Mouse (Mus musculus) c-Kit-negative CD71-positive TER-119-positive erythroid progenitor cells, embryonic 14.5 days (primary cell): Measurements from ENCODE around the gene Gimap9.
"Not testable (repeated sequence)": the region's sequence is repeated elsewhere in the genome, so short reads cannot be mapped to it uniquely, and the experiment has no call there.

Experiments
- DNase-seq: peaks from one replicate; pipeline ENCODE4 v3.0.0-alpha.2; 2013; ENCODE audit warnings: low read depth, low spot score

Gene Gimap9

GRCm38 (mm10) chr6:48664750-48665149 is 11.2 kb upstream of the Gimap9 start:
- DNase-seq, result no peak

DNA sequence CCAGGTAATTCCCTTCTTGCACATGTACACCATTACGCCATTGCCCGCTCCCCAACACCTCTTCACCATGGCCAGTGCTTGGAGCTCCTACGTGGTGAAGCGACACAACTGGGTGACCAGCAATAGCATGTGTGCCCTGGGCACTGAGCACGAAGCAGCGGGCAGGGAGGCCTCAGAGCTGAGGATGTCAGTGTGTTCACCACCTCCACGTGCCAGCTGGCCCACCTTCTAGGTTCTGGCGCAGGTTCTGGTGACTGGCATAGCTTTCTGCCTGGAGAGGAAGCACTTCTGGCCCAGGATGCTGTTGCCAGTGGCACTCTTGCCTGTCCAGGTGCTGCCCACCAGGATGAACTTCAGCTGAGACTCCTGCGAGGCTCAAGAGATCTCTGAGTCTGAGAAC is 10.5 kb upstream of the Gimap9 start:
- DNase-seq, result no peak

DNA sequence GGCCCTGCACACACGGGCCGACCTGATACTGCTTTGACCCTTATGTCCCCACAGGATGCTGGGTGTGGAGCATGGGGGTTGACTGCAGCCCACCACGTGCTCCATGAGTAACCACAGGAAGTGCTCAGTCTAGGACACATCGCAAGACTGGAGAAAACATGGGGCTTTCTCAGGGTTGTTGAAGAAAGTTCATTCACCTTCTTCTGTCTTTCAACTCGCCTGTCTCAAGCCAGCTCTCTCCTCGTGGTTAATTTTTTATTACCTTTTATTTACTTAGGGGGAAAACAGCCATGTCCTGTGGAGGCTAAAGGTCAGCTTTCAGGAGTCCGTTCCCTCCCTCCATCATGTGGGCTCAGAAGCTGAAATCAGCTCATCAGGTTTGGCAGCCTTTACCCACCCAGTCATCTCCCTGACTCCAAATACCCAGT is 9.8 kb upstream of the Gimap9 start:
- DNase-seq, result no peak

- DNase-seq, result no peak
These were observed 7.9 kb upstream of the Gimap9 start for GRCm38 (mm10) chr6:48668022-48668421.

GRCm38 (mm10) chr6:48669446-48669969 is 6.4 kb upstream of the Gimap9 start:
- no peak for DNase-seq

DNA sequence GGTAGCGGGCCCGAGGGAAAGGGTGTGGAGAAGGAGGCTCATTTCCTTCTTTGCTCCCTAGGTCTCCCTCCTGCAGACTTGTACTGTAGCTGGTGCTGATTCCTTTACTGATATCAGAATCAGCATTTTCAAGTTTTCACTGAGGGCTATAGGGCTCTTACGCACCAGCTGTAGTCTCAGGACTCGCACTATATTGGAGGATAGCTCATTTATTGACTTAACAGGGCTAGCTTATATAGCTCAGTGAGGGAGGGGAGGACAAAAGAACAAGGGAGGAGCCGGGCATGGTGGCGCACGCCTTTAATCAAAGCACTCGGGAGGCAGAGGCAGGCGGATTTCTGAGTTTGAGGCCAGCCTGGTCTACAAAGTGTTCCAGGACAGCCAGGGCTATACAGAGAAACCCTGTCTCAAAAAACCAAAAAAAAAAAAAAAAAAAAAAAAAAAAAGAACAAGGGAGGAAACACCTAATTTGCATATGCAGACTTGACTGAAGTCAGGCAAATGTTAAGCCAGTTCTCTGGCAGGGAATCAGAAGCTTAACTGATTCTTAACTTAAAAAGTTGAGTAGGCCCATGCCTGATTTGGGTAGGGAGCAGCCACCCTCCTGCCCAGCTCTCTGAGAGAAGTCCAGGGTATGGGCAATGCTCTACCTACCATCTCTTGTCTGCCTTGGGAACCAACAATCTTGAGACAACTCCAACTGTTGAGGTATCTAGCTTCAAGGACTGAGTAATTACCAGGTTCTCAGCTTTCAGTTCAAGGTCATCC is 1.5 kb upstream of the Gimap9 start:
- no peak for DNase-seq

DNA sequence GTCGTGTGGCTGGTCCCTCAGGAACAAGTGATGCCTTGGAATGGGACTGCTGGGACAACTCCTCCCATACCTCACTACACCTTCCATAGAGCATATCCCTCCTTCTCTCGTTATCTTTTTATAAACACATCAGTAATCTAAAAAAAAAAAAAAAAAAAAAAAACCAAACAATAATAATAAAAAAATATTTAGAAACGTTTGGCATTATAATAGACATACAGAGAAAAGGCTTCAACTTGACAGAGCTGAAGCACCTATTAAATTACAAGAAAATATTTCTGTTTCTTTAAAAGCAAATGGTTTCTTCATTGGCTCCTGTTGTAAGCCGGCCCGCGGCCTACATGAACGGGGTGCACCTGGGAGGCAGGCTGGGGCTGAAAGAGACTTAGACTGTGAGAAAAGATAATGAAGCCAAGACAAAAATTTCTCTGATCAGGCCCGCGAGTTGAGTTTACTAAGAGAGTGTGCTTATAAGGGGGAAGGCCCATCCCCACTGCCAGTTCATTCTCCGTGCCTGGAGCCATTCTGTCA is 464 bp upstream of the Gimap9 start:
- DNase-seq, result no peak

- DNase-seq, result no peak
These were observed 1.0 kb downstream of the Gimap9 start for GRCm38 (mm10) chr6:48676860-48677415.

GRCm38 (mm10) chr6:48677492-48678345 is 1.8 kb downstream of the Gimap9 start:
- DNase-seq, result no peak

DNA sequence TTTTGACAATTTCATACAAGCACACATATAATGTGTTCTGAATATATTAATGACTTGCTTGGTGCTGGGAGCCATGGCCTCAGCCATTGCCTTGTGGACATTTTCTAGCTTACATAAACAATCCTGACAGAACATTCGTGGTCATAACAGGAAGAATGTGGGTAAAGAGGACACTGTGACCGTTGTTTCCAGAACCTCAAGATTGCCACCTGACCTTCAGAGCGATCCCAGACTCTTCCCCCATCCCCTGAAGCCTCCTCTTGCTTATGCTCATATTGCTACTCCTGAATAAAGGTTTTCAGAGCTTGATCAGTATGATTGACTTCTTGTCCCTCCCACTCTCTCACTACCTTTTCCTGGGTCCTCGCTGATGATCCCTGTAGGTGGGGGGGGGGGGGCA is 2.5 kb downstream of the Gimap9 start:
- DNase-seq, result no peak

DNA sequence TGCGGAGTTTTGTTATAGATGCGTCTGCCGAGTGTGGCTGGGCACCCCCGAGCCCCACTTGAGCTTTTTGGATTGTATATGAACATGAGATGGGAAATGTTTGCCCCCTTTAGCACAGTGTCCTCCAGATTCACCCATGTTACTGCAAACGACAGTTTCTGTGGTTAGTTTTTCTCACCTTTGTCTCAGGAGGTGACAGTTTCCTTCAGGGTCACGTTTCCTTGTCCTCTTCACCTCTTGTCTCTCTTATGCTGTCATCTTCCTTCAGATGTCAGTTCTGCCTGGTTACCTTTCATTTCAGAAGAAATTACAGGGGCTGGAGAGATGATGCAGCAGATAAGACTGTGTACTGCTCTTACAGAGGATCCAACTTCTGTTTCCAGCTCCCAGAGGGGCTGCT is 3.8 kb downstream of the Gimap9 start:
- DNase-seq, result no peak

DNA sequence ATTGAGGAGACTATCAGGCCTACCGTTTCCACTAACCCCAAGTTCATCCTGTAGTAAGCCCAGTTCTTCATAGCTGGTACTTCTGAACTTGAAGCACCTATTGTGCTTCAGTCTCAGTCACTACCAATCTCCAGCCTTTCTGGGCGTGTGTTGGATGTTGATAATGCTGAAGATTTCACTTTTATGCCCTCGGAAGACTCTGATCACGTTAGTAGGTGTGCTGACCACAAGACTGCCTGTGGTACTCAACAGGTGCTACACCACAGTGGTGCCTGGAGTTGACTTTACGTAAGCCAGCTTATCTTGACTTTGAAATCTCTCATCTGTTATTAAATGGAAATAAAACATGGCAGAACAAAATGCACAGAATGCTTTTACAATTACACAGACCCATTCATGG is 4.5 kb downstream of the Gimap9 start:
- DNase-seq, result no peak

DNA sequence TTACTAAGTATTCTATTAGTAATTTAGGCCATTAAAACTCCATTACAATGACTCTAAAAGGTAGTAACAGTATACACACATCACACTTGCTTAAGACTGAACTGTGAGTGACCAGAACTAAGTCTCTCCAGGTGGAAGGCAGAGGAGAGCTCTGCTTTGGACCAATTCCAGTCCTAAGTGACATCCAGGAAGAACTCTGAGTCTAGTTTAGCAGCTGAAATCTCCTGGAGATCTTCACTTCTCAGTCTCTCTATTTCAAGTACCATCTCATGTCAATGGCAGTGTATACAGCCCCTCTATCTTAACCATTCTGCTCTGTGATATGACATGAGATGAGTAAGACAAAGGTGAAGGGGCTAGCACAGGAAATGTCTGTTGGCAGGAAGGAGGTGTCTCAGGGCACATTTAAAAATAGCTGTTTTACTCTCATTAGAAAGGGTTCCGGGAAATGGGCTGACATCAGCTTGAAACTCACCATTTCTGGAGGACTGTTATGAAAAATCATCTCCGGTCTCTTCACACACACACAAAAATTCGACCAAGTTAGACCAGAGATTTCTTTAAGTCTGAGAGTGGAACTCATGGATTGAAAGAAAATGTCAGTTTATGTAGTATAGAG is 5.7 kb downstream of the Gimap9 start:
- DNase-seq, result no peak

GRCm38 (mm10) chr6:48682271-48682670 is 6.3 kb downstream of the Gimap9 start:
- DNase-seq, result no peak

- DNase-seq, result not testable (repeated sequence)
These were observed 7.4 kb downstream of the Gimap9 start for GRCm38 (mm10) chr6:48683263-48683821.

DNA sequence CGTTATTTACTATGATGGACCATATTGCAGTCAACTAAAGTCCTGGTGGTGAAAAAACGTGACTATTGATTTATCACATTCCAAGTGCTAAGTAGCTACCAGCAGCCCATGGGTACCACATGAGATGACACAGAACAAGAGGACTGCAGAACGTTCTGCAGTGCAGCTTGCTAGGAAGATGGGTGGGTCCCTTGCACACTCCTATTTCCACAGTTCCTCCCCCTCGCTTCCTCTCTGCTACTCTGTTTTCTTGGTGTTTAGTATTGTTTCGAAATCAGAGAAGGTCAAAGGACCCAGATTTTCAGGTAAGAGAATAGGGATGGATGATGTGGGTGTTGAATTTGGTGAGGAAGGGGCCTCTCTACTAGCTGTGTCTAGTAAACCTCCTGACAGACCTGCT is 8.4 kb downstream of the Gimap9 start, which contains the start of gene Gimap4:
Gimap4 (plus strand) TSS at position 231 of the 400 bp plus-strand sequence.
- DNase-seq, result no peak

GRCm38 (mm10) chr6:48684806-48685205 is 8.9 kb downstream of the Gimap9 start:
- DNase-seq, result no peak

DNA sequence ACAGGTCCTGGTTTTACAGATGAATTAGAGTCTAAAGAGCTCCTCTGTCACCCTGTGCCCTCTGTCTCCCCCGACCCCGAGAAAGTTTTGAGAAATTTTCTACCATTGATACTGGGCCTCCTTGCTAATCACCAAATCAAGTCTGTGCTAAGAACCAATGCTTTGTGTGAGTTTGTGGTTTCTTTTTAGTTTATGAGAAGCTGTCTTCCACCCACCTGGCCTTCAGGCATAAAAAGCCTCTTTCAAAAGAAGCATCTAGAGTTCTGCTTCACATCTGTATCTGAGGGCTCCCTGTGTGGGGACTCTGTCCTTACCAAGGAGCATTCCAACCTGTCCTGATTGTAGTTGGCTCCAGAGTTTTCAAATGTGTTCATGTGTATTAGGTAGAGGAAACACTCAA is 9.3 kb downstream of the Gimap9 start:
- no peak for DNase-seq

GRCm38 (mm10) chr6:48685694-48686665 is 10.1 kb downstream of the Gimap9 start:
- no peak for DNase-seq

DNA sequence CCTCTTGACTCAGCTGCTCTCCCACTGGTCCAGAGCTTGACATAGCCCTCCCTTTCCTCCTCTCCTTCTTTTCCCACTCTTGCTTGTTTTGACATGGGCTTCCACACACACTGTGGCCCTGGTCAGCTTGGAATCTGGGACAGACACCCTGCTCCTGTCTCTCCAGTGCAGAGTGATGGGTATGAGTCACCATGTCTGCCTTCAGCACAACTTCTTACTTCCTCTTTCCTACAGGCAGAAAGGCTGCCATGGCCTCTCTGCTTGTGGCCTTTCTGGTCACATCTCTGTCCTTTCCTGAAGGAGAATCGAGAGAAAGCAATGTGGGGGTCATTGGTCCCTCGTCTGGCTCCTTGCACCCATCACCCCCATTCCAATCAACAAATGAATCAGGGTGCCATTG is 11.1 kb downstream of the Gimap9 start:
- no peak for DNase-seq
